Mouse (Mus musculus): ENCODE data around the gene Sltm.
"Not testable (repeated sequence)": the region's sequence is repeated elsewhere in the genome, so short reads cannot be mapped to it uniquely, and the experiment has no call there.

Gene Sltm

GRCm38 (mm10) chr9:70542305-70543041 lies at the start of gene Sltm:
TSS of gene Sltm (plus strand) at chr9:70542754.
- DNase-seq (ENCODE audit: extremely low spot score), result peak; percentile 99

- no peak for DNase-seq (ENCODE audit: extremely low spot score)
These were observed 49.5 kb upstream of the Sltm start for GRCm38 (mm10) chr9:70493038-70493437.

DNA sequence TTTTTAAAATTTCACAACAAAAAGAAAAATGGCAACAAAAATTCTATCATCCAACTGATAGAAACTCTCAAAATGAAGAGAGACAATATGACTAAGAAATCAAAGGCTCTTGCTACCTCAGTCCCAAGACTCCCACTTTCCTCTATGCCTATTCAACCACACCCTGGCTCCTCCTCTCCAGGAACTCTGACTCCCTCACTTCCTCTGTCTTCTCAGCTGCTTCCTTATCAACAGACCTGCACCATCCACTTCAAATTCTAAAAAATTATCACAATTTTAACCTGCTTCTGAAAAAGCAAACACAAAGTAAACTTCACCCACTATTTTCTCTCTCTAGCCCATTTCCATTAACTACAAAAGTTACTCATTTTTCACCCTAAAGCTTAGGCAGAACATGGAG lies 45.6 kb upstream of the Sltm start:
- no peak for DNase-seq (ENCODE audit: extremely low spot score)

DNA sequence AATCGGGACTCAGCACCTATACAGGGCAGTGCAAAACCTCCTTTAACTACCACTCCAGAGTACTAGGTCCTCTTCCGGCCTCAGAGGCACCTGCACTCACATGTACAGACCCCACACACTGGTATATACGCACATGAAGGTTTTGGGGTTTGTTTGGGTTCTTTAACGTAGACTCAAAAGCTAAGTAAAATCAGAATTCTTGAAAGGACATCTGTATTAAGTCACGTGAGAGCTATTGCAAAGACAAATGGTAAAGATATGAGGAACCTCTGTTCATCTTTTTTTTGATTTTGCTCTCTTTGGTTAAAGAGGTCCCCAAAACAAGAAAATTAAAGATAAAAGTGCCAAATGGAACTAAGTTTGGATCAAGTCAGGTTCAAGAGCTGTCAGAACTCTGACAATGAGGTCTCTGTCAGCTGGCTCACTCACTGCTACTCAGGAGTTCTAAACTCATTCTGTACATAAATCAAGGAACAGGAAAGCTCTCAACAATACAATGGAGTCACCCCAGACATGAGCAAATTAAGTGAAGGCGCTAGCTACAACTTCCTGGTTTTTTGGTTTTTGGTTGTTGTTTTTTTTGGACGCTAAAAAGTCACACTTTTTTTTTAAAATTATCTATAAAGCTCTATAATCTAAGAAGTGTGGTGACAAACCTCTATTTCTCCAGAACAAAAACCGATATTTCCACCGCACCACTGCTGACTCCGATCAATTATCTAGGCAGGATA lies 40.1 kb upstream of the Sltm start:
- no peak for DNase-seq (ENCODE audit: extremely low spot score)

GRCm38 (mm10) chr9:70503015-70503603 lies 39.4 kb upstream of the Sltm start:
- peak; percentile 79 for DNase-seq (ENCODE audit: extremely low spot score)

- peak; percentile 95 for DNase-seq (ENCODE audit: extremely low spot score)
These were observed 38.9 kb upstream of the Sltm start, which contains the start of gene Rnf111 for GRCm38 (mm10) chr9:70503626-70504041. TSS of gene Rnf111 (minus strand) at chr9:70503725.

DNA sequence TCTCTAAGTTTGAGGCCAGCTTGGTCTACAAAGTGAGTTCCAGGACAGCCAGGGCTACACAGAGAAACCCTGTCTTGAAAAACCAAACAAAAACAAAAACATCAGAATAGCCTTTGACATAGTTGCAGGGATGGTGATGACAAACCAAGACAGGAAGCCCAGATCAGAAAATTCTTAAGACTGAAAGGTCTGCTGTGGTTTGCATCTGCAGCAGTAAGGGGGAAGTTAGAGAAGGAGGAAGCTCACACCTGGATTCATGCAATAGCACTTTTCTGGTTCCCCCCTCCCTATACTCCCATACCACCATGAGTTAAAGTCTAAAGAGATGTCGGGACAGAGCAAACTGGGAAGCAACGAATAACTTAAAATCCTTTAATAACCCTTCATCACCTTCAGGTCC lies 36.4 kb upstream of the Sltm start:
- no peak for DNase-seq (ENCODE audit: extremely low spot score)

DNA sequence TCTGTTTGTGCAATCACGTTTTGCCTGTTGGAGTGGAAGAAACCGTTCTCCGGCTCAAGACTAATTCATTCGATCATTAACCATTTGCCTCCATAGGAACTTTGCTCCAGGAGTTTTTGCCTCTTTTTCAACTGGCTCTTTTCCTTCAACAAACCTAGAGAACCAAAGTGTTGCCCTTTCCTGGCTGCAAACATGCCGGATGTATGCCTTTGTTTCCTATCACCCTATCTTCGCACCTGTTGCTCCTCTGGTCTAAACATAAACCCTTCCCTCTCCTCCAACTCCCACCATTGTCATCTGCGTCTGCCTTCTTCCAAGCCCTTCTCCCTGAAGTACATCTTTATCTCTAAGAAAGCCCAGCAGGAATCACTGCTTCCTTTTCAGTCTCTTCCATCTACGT lies 35.8 kb upstream of the Sltm start:
- no peak for DNase-seq (ENCODE audit: extremely low spot score)

GRCm38 (mm10) chr9:70509906-70510525 lies 32.5 kb upstream of the Sltm start:
- no peak for DNase-seq (ENCODE audit: extremely low spot score)

- DNase-seq (ENCODE audit: extremely low spot score), result no peak
These were observed 31.5 kb upstream of the Sltm start for GRCm38 (mm10) chr9:70510998-70511583.

DNA sequence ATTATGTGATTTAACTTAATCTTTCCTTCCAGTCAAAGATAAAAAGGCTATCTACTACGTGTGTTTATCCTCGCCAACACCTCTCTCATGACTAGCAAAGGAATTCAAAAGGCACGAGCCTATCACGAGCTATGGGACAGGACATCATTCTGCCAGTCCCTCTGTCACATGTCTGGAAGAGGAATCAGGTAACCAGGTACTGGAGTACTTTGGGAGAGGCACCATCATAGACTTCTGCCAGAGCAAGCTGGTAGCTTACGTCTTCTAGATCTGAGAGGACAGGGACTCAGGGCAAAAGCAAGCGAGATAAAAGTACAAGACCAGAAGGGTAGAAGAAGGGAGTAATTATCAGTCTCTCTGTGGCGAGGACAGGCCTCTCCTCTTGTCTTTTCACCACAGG lies 30.9 kb upstream of the Sltm start:
- no peak for DNase-seq (ENCODE audit: extremely low spot score)

DNA sequence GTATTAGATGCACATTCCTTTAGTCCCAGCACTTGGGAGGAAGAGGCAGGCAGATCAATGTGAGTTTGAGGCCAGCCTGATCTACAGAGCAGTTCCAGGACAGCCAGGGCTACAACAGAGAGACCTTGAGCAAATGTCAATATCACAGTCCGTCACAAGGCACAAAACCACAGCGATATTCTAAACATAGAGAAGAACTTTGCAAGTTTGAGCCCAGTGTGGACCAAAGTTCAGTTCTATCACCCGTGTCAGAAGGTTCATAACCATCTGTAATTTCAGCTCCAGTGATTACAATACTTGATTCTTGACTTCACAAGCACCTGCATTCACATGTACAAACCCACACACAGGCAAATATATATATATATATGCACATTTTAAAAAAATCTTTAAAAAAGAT lies 21.9 kb upstream of the Sltm start:
- no peak for DNase-seq (ENCODE audit: extremely low spot score)

- DNase-seq (ENCODE audit: extremely low spot score), result no peak
These were observed 18.7 kb upstream of the Sltm start for GRCm38 (mm10) chr9:70523813-70524212.

GRCm38 (mm10) chr9:70524366-70524765 lies 18.2 kb upstream of the Sltm start:
- no peak for DNase-seq (ENCODE audit: extremely low spot score)

DNA sequence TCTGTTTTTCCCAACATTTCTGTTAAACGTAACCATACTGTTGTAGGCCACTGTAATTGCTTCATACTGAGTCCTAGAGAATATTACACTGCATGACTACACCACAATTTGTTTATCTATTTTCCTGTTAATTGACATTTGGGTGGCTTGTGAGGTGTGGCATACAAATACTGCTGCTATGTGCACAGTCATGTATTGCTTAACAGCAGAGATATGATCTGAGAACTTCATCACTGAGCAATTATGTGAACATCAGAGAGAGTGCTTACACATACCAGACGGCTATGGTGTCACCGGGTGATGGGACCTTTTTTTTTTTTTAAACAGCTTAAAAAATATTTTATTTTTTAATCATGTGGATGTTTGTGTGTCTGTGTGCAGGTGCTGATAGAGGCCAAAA lies 9.2 kb upstream of the Sltm start:
- DNase-seq (ENCODE audit: extremely low spot score), result no peak

DNA sequence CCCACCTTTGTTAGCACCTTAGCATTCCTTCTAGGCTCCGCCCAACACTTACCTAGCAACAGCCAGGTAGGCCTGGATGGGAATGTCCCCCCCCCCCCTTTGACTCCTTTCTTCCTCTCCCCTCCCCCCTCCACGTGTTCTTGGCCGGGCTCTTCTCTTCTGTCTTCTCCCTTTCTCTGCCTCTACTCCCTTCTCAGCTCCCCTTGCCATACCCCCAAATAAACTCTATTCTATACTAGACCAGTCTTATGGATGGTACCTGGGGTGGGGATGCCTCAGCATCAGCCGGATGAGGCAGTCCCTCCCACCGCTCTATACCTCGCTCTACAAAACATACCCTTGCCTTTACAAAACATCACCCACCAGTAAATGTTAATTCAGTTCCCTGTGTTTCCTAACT lies 970 bp upstream of the Sltm start:
- DNase-seq (ENCODE audit: extremely low spot score), result peak; percentile 25

GRCm38 (mm10) chr9:70543048-70543880 lies 710 bp downstream of the Sltm start:
- peak; percentile 5 for DNase-seq (ENCODE audit: extremely low spot score)

GRCm38 (mm10) chr9:70543985-70544384 lies 1.4 kb downstream of the Sltm start:
- no peak for DNase-seq (ENCODE audit: extremely low spot score)

DNA sequence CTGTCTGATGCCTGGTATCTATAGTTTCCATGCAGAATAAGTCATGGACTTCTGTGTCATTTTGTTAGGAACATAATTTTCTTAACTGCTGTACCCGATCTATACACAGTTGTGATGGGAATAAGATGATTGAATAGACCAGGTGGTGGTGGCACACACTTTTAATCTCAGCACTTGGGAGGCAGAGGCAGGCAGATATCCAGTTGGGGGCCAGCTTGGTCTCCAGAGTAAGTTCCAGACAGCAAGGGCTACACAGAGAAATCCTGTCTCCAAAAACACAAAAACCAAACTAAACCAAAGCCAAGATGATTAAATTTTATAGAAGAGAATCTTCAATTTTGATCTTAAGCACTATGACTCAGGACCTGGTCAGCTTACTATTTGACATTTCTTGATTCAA lies 2.3 kb downstream of the Sltm start:
- DNase-seq (ENCODE audit: extremely low spot score), result no peak

- not testable (repeated sequence) for DNase-seq (ENCODE audit: extremely low spot score)
These were observed 4.0 kb downstream of the Sltm start for GRCm38 (mm10) chr9:70546576-70546975.

GRCm38 (mm10) chr9:70548304-70548703 lies 5.8 kb downstream of the Sltm start:
- DNase-seq (ENCODE audit: extremely low spot score), result no peak
